Mouse (Mus musculus): Measurements from ENCODE around the gene Thg1l. TPM values are rescaled to one million over a fixed set of nuclear protein-coding genes. Genes with fewer than 3 reads are reported as not detected.

Thg1l gene
- 16.6 and 16.7 TPM in 2 replicates for polyA plus RNA-seq (2016; fragmentation: Nextera tagmentation; extraction: Ambion mirVana)

DNA sequence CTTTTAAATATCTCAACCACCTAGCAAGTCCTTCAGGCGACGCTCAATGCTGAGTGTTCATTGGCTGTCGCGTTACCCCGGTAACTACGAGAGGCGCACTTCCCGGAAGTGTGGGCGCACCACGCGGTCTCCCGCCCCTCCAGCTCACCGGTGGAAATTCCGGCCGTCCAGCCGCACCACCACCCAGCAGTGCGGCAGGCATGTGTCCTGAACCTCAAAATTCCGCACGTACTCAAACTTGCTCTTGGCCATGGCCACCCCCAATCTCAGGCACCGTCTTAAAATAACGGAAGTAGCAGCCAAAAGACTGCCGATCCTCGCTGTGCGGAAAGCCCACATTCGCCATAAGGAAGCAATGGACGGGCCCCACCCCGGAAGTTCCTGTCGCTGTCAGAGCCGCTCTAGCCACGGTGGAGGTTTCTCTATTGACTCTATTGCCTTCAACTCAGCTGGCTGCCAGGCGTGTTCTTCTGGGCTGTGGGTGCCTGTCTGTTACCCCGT lies at the start of gene Thg1l:
Gene Thg1l (minus strand): TSS at position 368 of the 501 bp plus-strand sequence.
- under 1% methylated on average over 32 of the region's 32 CpGs for WGBS

DNA sequence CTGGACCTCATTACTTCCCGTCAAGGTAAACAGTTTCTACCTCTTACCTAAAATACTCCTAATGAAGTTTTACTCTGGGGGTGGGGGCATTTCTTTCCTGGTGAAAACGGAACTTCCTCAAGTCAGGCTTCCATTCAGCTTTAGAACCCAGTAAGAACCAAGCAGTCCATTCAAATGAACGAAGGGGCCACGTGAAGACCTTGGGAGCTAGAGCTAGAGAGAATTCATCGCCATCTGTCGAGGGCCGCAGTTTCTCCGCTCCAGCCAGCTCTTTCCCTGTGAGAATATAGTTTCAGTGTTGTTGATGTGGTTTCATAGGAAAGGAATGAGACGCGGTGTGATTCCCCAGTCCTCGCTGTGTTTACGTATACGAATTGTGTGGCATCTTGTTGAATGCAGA lies 36.8 kb upstream of the Thg1l start:
- Histone ChIP-seq H3K27me3 (replicated peaks; ENCODE audit: low read depth, poor library complexity, severe bottlenecking) (peaks cover 21% of the 10 kb centered on the region), H3K27ac (replicated peaks) (no peak overlapping the region), H3K4me3 (peak overlapping the region; percentile 43), H3K9me3 (no peaks in the 10 kb centered on the region), H3K4me1 (peaks cover 7% of the 10 kb centered on the region), H3K36me3 (replicated peaks) (no peaks in the 10 kb centered on the region)
- no peak for DNase-seq (ENCODE audit: low spot score)
- 48% methylated on average over 13 of the region's 13 CpGs for WGBS

More for the DNA sequence above, at the start of gene Thg1l:
- DNase-seq (ENCODE audit: low spot score) = peak; percentile 92
- no peaks in the 10 kb centered on the region for H3K9me3 ChIP-seq
- peaks cover 9% of the 10 kb centered on the region; the same call in 1 of the 2 replicates for H3K4me1 ChIP-seq
- H3K36me3 ChIP-seq (replicated peaks) = peaks cover 26% of the 10 kb centered on the region
- H3K27ac ChIP-seq (replicated peaks) = peak within 1 kb of the TSS; percentile 85
- peak within 1 kb of the TSS; percentile 78 for H3K4me3 ChIP-seq
- no peaks in the 10 kb centered on the region for H3K27me3 ChIP-seq (replicated peaks; ENCODE audit: low read depth, poor library complexity, severe bottlenecking)

DNA sequence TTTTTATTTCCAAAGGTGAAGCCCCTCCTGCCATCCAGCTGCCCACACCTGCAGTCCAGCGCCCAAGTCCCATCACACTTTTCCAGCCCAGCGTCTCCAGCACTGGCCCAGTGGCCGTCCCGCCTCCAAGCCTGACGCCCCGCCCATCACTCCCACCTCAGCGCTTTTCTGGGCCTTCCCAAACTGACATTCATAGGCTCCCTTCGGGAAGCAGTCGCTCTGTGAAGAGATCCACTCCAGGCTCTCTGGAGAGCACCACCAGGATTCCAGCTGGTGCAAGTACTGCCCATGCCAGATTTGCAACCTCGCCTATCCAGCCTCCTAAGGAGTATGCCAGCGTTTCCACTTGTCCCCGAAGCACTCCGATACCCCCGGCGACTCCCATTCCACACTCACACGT lies 36.3 kb upstream of the Thg1l start:
- Histone ChIP-seq H3K27ac (replicated peaks) (no peak overlapping the region), H3K4me1 (peaks cover 7% of the 10 kb centered on the region), H3K4me3 (peak overlapping the region; percentile 43), H3K36me3 (replicated peaks) (no peaks in the 10 kb centered on the region), H3K27me3 (replicated peaks; ENCODE audit: low read depth, poor library complexity, severe bottlenecking) (peaks cover 21% of the 10 kb centered on the region), H3K9me3 (no peaks in the 10 kb centered on the region)
- peak; percentile 55 for DNase-seq (ENCODE audit: low spot score)
- 8% methylated on average over 16 of the region's 16 CpGs for WGBS

DNA sequence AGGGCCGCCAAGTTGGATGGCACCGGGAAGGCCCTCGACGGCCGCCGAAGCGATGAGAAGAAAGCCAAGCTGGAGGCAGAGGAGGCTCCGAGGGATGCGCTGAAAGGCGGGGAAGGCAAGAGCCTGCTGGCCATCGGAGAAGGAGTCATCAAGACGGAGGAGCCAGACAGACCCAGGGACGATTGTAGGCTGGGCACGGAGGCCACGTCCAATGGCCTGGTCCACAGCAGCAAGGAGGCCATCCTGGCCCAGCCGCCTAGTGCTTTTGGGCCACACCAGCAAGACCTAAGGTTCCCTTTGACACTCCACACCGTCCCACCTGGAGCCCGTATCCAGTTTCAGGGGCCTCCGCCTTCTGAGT lies 25.6 kb upstream of the Thg1l start:
- 45% methylated on average over 19 of the region's 19 CpGs for WGBS
- peak overlapping the region; percentile 87 for H3K27ac ChIP-seq (replicated peaks)

DNA sequence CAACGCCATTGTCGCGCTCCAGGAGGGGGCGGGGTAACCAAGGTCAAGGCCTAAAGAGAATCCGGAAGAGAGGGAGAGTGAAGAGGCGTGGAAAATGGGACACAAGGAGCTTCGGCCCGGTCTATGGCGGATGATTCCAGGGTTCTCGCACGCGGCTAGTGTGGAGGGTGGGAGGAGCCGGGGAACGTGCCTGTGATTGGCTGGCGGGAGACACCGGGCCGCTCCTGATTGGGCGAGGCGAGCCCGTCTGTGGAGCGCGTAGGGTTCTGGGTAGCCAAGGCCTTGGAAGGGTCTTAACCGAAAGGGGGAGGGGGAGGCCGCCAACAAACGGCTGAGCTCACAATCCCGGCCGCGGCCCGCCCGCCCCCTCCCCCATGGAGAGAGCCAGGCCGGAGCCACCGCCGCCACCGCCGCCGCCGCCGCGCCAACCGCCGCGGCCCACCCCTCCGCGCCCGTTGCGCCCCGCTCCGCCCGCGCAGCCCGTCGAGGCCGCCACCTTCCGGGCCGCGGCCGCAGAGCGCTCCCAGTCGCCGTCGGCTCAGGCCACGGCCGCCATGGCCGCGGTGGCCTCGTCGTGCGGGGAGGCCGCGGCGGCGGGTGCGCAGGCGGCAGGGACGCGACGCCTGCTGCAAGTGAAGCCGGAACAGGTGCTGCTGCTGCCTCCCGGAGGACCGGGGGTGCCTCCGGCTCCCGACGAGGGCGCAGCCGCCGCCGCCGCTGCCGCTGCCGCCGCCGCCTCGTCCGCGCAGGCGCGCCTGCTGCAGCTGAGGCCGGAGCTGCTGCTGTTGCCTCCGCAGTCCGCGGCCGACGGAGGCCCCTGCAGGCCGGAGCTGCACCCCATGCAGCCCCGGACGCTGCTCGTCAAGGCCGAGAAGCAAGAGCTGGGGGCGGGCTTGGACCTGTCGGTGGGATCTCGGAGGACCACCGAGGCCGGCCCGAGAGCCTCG lies 24.9 kb upstream of the Thg1l start, which contains the start of gene Sox30:
Gene Sox30 (plus strand): TSS at position 365 of the 947 bp plus-strand sequence.
- peaks cover 13% of the 10 kb centered on the region for H3K4me1 ChIP-seq
- DNase-seq (ENCODE audit: low spot score) = peak; percentile 84
- H3K36me3 ChIP-seq (replicated peaks) = no peaks in the 10 kb centered on the region
- H3K4me3 ChIP-seq = peak within 1 kb of the TSS; percentile 68
- WGBS = 7% methylated on average over 115 of the region's 115 CpGs
- peaks cover 32% of the 10 kb centered on the region for H3K27me3 ChIP-seq (replicated peaks; ENCODE audit: low read depth, poor library complexity, severe bottlenecking)
- H3K9me3 ChIP-seq = peaks cover 6% of the 10 kb centered on the region
- peak within 1 kb of the TSS; percentile 87 for H3K27ac ChIP-seq (replicated peaks)

More for the DNA sequence above, 25.6 kb upstream of the Thg1l start:
- Histone ChIP-seq H3K9me3 (peaks cover 6% of the 10 kb centered on the region), H3K4me1 (peaks cover 13% of the 10 kb centered on the region), H3K36me3 (replicated peaks) (no peaks in the 10 kb centered on the region), H3K4me3 (peak overlapping the region; percentile 68), H3K27me3 (replicated peaks; ENCODE audit: low read depth, poor library complexity, severe bottlenecking) (peaks cover 32% of the 10 kb centered on the region)
- no peak for DNase-seq (ENCODE audit: low spot score)

DNA sequence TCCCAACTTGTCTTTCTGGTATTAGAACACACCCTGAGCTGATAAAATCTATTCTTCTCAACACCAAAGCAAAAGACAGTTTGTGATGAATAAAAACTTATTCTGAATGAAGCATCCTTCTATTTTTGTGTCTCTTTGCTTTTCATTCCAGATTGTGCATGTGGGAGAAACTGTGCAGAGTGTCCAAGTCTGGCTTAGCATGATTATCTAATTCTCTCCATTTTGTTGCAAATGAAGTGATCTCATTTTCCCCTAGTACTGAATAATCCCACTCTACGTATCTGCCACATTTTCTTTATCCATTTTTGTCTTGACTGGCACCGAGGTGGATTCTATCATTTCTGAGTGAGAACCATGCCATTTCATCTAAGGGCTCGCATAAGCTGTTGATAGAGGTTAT lies 20.8 kb upstream of the Thg1l start:
- Histone ChIP-seq H3K9me3 (peaks cover 6% of the 10 kb centered on the region), H3K36me3 (replicated peaks) (no peaks in the 10 kb centered on the region), H3K27me3 (replicated peaks; ENCODE audit: low read depth, poor library complexity, severe bottlenecking) (peaks cover 21% of the 10 kb centered on the region), H3K4me3 (no peak overlapping the region), H3K27ac (replicated peaks) (no peak overlapping the region), H3K4me1 (peaks cover 11% of the 10 kb centered on the region)
- WGBS = 83% methylated on average over 3 of the region's 3 CpGs
- no peak for DNase-seq (ENCODE audit: low spot score)

DNA sequence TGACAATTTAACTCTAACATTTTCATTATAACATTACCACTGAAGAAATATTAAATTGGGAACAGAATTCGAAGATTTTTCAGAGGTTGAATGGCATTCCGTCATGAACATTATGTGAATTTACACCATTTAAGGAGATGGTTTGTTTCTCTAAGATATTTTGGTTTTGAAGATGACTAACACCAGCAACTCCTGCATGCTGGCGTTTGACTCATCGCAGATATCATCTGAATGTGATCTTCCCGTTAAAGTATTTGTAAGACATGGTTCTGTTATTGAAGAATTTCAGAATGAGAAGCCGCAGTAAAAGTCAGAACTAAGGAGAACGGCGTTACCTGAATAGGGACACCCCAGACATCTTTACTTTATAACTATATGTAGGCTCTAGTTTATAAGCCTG lies 19.2 kb upstream of the Thg1l start:
- H3K4me3 ChIP-seq = no peak overlapping the region
- H3K27ac ChIP-seq (replicated peaks) = no peak overlapping the region
- H3K4me1 ChIP-seq = no peaks in the 10 kb centered on the region
- peaks cover 7% of the 10 kb centered on the region for H3K27me3 ChIP-seq (replicated peaks; ENCODE audit: low read depth, poor library complexity, severe bottlenecking)
- 89% methylated on average over 8 of the region's 8 CpGs for WGBS
- DNase-seq (ENCODE audit: low spot score) = no peak
- H3K9me3 ChIP-seq = 0 out of 2 replicates have a peak, but pooled peaks cover under 1% of the 10 kb centered on the region
- H3K36me3 ChIP-seq (replicated peaks) = no peaks in the 10 kb centered on the region

DNA sequence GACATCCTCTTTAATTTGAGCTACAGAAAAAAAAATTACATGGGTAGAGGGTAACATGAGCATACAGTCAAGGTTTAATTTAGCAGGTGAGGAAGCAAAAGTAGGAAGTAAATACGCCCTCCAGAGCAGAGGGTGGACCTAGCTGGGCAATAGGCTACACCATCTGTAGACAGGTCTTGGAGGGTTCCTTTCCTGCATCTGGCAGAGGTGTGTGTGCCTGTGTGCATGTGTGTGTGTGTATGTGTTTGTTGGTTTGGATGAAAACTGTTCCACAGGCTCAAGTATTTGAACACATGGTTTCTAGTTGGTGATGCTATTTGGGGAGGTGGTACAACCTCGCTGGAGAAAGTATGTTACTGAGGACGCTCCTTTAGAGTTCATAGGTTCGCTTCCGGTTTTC lies 18.3 kb upstream of the Thg1l start:
- Histone ChIP-seq H3K4me1 (no peaks in the 10 kb centered on the region), H3K9me3 (no peaks in the 10 kb centered on the region)
- 83% methylated on average over 5 of the region's 5 CpGs for WGBS

DNA sequence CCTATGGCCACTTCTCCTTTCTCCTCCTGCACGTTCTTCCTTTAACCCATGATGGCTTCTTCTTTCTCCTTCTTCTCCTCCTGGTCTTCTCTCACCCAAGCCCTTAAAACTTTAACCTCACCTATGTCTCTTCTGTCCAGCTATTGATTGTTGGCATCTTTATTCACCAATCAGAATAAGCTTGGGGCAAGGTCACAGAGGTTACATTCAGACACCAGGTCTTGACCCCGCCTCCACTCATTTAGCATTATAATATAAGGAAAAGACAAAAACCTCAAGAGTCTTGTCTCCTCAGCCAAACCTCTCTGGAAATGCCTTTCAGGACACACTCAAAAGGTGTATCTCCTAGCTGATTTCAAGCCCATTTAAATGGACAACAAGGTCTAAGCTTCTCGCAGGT lies 13.2 kb upstream of the Thg1l start:
- DNase-seq (ENCODE audit: low spot score) = no peak
- Histone ChIP-seq H3K4me3 (no peak overlapping the region), H3K4me1 (no peaks in the 10 kb centered on the region), H3K36me3 (replicated peaks) (no peaks in the 10 kb centered on the region), H3K27me3 (replicated peaks; ENCODE audit: low read depth, poor library complexity, severe bottlenecking) (no peaks in the 10 kb centered on the region), H3K27ac (replicated peaks) (no peak overlapping the region), H3K9me3 (no peaks in the 10 kb centered on the region)
- WGBS = 90% methylated on average over 3 of the region's 3 CpGs

More for the DNA sequence above, 18.3 kb upstream of the Thg1l start:
- no peaks in the 10 kb centered on the region for H3K27me3 ChIP-seq (replicated peaks; ENCODE audit: low read depth, poor library complexity, severe bottlenecking)
- H3K4me3 ChIP-seq = no peak overlapping the region
- H3K27ac ChIP-seq (replicated peaks) = no peak overlapping the region
- H3K36me3 ChIP-seq (replicated peaks) = no peaks in the 10 kb centered on the region
- DNase-seq (ENCODE audit: low spot score) = no peak

DNA sequence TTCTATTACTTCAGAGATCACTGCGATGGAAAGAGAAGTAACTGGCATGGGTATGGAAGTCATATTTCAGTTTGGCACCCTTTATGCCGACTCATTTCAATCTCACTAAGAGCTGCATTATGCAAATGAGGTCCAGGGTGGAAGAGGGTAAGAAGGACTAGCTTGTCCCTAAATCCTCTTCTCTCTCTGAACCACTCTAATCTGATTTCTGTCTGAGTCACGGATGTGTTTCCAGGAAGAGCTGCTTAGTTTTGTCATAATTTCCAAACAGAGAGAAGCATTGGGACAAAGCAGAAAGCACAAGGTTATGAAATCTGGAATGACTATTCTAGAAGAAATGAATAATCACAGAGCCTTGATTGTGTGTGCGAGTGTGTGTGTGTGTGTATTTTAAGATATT lies 11.6 kb upstream of the Thg1l start:
- no peak for DNase-seq (ENCODE audit: low spot score)

DNA sequence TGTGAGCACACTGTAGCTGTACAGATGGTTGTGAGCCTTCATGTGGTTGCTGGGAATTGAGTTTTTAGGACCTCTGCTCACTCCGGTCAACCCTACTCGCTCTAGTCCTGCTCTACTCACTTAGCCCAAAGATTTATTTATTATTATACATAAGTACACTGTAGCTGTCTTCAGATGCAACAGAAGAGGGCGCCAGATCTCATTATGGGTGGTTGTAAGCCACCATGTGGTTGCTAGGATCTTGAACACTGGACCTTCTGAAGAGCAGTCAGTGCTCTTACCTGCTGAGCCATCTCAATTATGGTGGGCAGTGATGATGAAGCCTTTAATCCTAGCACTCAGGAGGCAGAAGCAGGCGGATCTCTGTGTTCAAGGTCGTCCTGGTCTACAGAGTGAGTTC lies 4.7 kb upstream of the Thg1l start:
- H3K4me3 ChIP-seq = no peak overlapping the region
- no peaks in the 10 kb centered on the region for H3K4me1 ChIP-seq
- H3K9me3 ChIP-seq = no peaks in the 10 kb centered on the region
- H3K27me3 ChIP-seq (replicated peaks; ENCODE audit: low read depth, poor library complexity, severe bottlenecking) = no peaks in the 10 kb centered on the region
- no peak for DNase-seq (ENCODE audit: low spot score)
- H3K36me3 ChIP-seq (replicated peaks) = no peaks in the 10 kb centered on the region
- H3K27ac ChIP-seq (replicated peaks) = no peak overlapping the region
- WGBS = 87% methylated on average over 5 of the region's 5 CpGs

More for the DNA sequence above, 11.6 kb upstream of the Thg1l start:
- 90% methylated on average over 4 of the region's 4 CpGs for WGBS
- Histone ChIP-seq H3K27ac (replicated peaks) (no peak overlapping the region), H3K27me3 (replicated peaks; ENCODE audit: low read depth, poor library complexity, severe bottlenecking) (no peaks in the 10 kb centered on the region), H3K36me3 (replicated peaks) (no peaks in the 10 kb centered on the region), H3K4me3 (no peak overlapping the region), H3K4me1 (no peaks in the 10 kb centered on the region), H3K9me3 (no peaks in the 10 kb centered on the region)

DNA sequence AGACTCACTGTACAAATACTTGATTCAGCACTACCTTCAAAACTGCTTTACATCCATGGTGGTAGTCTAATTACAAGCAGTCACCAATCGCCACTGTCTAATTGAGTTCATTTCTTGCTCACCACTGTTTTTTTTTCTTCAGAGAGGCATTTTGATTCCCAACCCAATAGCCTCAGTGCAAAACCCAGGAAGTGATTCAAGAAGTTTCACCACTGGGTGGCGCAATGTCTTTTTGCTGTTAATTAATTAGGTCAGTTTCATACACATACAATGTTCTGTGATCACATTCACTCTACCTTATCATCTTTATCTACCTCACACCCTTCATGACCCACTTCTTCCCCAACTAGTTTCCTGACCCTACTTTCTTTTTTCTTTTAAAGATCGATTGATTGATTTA lies 4.3 kb upstream of the Thg1l start:
- Histone ChIP-seq H3K4me1 (peaks cover 2% of the 10 kb centered on the region; the same call in 1 of the 2 replicates), H3K4me3 (no peak overlapping the region), H3K27ac (replicated peaks) (no peak overlapping the region), H3K36me3 (replicated peaks) (no peaks in the 10 kb centered on the region), H3K9me3 (no peaks in the 10 kb centered on the region), H3K27me3 (replicated peaks; ENCODE audit: low read depth, poor library complexity, severe bottlenecking) (no peaks in the 10 kb centered on the region)
- 78% methylated on average over 3 of the region's 3 CpGs for WGBS
- no peak for DNase-seq (ENCODE audit: low spot score)

DNA sequence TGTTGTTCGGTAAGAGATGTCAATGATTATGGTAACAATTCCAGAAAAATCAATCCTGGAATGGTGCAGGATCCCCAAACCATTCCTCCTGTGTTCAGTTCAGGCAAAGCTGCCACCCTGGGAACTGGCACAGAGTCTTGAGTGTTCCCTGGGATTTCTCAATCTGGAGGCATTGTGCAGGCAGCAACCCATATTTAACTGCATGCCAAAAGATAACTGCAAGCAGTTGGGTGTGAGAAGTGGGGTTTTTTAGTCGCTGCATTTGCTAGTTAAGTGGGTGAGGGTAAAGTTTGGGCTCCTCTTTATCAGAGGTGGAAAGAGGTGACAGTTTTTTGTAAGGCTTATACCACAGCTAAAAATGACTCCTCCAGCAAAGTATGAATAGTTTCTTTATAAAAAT lies 7.8 kb downstream of the Thg1l start:
- Histone ChIP-seq H3K9me3 (no peaks in the 10 kb centered on the region), H3K27ac (replicated peaks) (no peak overlapping the region), H3K4me1 (peaks cover 14% of the 10 kb centered on the region), H3K27me3 (replicated peaks; ENCODE audit: low read depth, poor library complexity, severe bottlenecking) (no peaks in the 10 kb centered on the region), H3K36me3 (replicated peaks) (peaks cover 44% of the 10 kb centered on the region), H3K4me3 (no peak overlapping the region)
- 86% methylated on average over 2 of the region's 2 CpGs for WGBS
- DNase-seq (ENCODE audit: low spot score) = no peak

All from embryonic facial prominence, embryonic 10.5 days (tissue).